Mouse (Mus musculus): ENCODE measurements at regions not wholly inside any gene's neighbourhood (a gene's known extent, or its start where the extent isn't known, plus 50 kb on each side); places are given as distances from the start of the nearest gene placed in this dataset.

DNA sequence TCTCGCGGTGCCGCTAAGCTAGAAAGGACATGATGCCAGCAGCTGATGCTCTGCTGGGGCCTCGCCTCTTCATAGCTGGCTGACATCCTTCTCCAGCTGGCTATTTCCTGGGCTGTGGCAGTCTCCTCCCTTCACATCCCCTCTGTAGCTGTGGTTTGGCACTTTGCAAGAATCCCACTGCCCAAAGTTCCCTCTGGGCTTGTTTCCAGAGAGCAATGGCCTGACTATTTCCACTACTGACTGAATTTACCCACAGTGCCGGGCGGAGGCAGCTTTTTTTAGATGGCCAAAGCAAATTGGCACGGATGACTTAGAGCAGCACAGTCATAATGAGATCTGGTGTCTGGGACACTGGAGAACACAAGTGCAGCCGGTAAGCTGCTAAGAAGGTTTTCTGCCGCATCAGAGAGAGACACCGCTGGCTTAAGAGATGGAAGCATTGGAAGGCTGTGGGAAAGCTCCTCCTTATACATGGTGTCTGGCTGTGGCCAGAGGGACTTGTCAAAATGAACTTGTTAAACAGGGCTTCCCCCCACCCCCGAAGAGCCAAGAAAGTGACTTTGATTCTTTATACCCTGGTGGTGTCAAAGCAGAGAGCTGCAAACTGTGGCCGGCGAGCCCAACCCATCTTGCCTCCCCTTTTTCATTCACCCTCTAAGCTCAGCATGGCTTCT is 98.5 kb downstream of the Dkk1 start:
- Histone ChIP-seq H3K4me3 (replicated peaks; ENCODE audit: control insufficient read depth, low read depth, low read length) (no peak overlapping the region), H3K4me1 (ENCODE audit: control insufficient read depth, insufficient read depth, low read length) (no peaks in the 10 kb centered on the region; the same call in 1 of the 2 replicates), H3K27ac (ENCODE audit: control insufficient read depth, insufficient read depth, low read depth, low read length, poor library complexity) (no peak overlapping the region)
- WGBS = 74% methylated on average over 13 of the region's 13 CpGs
- TF ChIP-seq POLR2A (IDR thresholded peaks at IDR 0.05; ENCODE audit: borderline replicate concordance, control insufficient read depth, low read depth, low read length) = no peak
- TF ChIP-seq CTCF (IDR thresholded peaks at IDR 0.05; ENCODE audit: control insufficient read depth, insufficient read depth, low read length) = no peak

DNA sequence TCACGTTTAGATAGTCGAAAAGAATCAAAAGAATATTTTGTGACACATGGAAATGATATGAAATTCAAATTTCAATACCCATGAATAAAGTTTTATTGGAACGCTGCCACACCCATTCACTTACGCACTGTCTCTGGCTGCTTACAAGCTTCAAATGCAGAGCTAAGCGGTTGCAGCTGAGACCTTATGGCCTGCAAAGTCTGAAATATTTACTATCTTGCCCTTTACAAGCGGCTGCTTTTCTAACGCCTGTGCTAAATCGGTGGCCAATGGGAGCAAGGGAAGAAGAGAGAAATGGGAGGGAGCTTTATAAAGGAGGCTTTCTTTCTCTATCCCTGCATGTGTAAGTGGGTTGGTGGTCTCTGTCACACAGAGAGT is 97.9 kb downstream of the Dkk1 start:
- 78% methylated on average over 8 of the region's 8 CpGs for WGBS
- Histone ChIP-seq H3K4me3 (replicated peaks; ENCODE audit: control insufficient read depth, low read depth, low read length) (no peak overlapping the region), H3K27ac (ENCODE audit: control insufficient read depth, insufficient read depth, low read depth, low read length, poor library complexity) (no peak overlapping the region), H3K4me1 (ENCODE audit: control insufficient read depth, insufficient read depth, low read length) (no peaks in the 10 kb centered on the region; the same call in 1 of the 2 replicates)
- TF ChIP-seq CTCF (IDR thresholded peaks at IDR 0.05; ENCODE audit: control insufficient read depth, insufficient read depth, low read length) = no peak
- no peak for TF ChIP-seq POLR2A (IDR thresholded peaks at IDR 0.05; ENCODE audit: borderline replicate concordance, control insufficient read depth, low read depth, low read length)

GRCm38 (mm10) chr19:30452671-30453070 is 96.8 kb downstream of the Dkk1 start:
- Histone ChIP-seq H3K4me3 (replicated peaks; ENCODE audit: control insufficient read depth, low read depth, low read length) (no peak overlapping the region), H3K27ac (ENCODE audit: control insufficient read depth, insufficient read depth, low read depth, low read length, poor library complexity) (peak overlapping the region; percentile 26; the same call in 1 of the 2 replicates), H3K4me1 (ENCODE audit: control insufficient read depth, insufficient read depth, low read length) (no peaks in the 10 kb centered on the region; the same call in 1 of the 2 replicates)
- WGBS = 24% methylated on average over 11 of the region's 11 CpGs
- no peak for TF ChIP-seq CTCF (IDR thresholded peaks at IDR 0.05; ENCODE audit: control insufficient read depth, insufficient read depth, low read length)
- TF ChIP-seq POLR2A (IDR thresholded peaks at IDR 0.05; ENCODE audit: borderline replicate concordance, control insufficient read depth, low read depth, low read length) = no peak

GRCm38 (mm10) chr19:30483436-30483835 is 66.0 kb downstream of the Dkk1 start:
- WGBS = 71% methylated on average over 4 of the region's 4 CpGs
- Histone ChIP-seq H3K27ac (ENCODE audit: control insufficient read depth, insufficient read depth, low read depth, low read length, poor library complexity) (no peak overlapping the region), H3K4me1 (ENCODE audit: control insufficient read depth, insufficient read depth, low read length) (no peaks in the 10 kb centered on the region), H3K4me3 (replicated peaks; ENCODE audit: control insufficient read depth, low read depth, low read length) (no peak overlapping the region)
- TF ChIP-seq CTCF (IDR thresholded peaks at IDR 0.05; ENCODE audit: control insufficient read depth, insufficient read depth, low read length) (no peak), POLR2A (IDR thresholded peaks at IDR 0.05; ENCODE audit: borderline replicate concordance, control insufficient read depth, low read depth, low read length) (no peak)

GRCm38 (mm10) chr19:30489786-30490185 is 59.7 kb downstream of the Dkk1 start:
- no peak overlapping the region for H3K27ac ChIP-seq (ENCODE audit: control insufficient read depth, insufficient read depth, low read depth, low read length, poor library complexity)
- no peak for TF ChIP-seq CTCF (IDR thresholded peaks at IDR 0.05; ENCODE audit: control insufficient read depth, insufficient read depth, low read length)
- no peak for TF ChIP-seq POLR2A (IDR thresholded peaks at IDR 0.05; ENCODE audit: borderline replicate concordance, control insufficient read depth, low read depth, low read length)
- no peak overlapping the region for H3K4me3 ChIP-seq (replicated peaks; ENCODE audit: control insufficient read depth, low read depth, low read length)
- WGBS = 76% methylated on average over 3 of the region's 3 CpGs
- no peaks in the 10 kb centered on the region for H3K4me1 ChIP-seq (ENCODE audit: control insufficient read depth, insufficient read depth, low read length)

DNA sequence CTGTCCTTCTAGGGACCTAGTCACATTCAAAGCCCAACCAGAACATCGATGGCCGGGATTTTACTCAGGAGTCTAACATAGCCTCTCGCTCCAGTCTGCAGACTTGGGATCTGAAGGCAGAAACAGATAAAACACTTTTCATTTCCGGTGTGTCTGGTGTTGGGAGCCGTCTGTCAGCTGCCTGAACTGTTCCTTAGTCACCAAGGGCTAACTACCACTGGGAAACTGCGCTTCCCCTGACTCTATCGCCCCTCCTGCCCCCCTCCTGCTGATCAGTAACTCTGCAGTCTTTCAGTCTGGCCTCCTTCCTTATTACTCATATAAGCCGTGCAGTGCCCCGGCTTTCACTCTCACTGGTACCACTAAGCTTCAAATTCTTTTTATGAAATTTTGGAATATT is 58.5 kb downstream of the Dkk1 start:
- WGBS = 42% methylated on average over 9 of the region's 9 CpGs
- no peak overlapping the region for H3K4me3 ChIP-seq (replicated peaks; ENCODE audit: control insufficient read depth, low read depth, low read length)
- no peaks in the 10 kb centered on the region for H3K4me1 ChIP-seq (ENCODE audit: control insufficient read depth, insufficient read depth, low read length)
- no peak overlapping the region for H3K27ac ChIP-seq (ENCODE audit: control insufficient read depth, insufficient read depth, low read depth, low read length, poor library complexity)
- TF ChIP-seq CTCF (IDR thresholded peaks at IDR 0.05; ENCODE audit: control insufficient read depth, insufficient read depth, low read length) = no peak
- no peak for TF ChIP-seq POLR2A (IDR thresholded peaks at IDR 0.05; ENCODE audit: borderline replicate concordance, control insufficient read depth, low read depth, low read length)
